Mouse (Mus musculus): ENCODE measurements at regions not wholly inside any gene's neighbourhood (a gene's known extent, or its start where the extent isn't known, plus 50 kb on each side); places are given as distances from the start of the nearest gene placed in this dataset.

DNA sequence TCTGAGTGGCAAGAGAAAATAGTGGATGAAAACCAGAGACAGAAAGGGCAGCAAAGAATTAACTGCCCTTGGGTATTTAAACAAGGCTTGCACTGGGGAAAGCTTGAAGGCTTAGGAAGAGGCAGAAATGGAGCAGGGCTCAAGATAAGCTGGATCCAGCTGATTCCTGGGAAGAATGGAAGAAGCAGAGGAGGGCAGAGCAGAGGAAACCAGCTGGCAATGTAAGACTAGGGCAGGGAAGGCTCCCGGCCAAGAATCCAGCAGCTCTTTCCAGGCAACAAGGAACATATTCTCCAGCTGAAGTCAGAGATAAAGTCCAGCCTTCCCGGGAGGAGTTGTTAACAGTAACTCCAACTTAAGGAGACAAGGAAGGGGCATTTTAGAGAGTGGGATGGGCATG, 147.7 kb upstream of the Slc24a5 start:
- DNase-seq (ENCODE audit: low read depth, low spot score), result no peak
- no peak for TF ChIP-seq ZNF384 (IDR thresholded peaks at IDR 0.05; ENCODE audit: low read depth, low read length)
- H3K36me3 ChIP-seq (ENCODE audit: control insufficient read depth, insufficient read depth, low read length, poor library complexity, severe bottlenecking), result no peaks in the 10 kb centered on the region
- H3K9me3 ChIP-seq (ENCODE audit: control insufficient read depth, insufficient read depth, low read depth, low read length), result no peaks in the 10 kb centered on the region
- no peak overlapping the region for H3K9ac ChIP-seq (ENCODE audit: insufficient read depth, low read depth, low read length, poor library complexity, severe bottlenecking)
- H3K27ac ChIP-seq (ENCODE audit: insufficient read depth, low read depth, low read length, poor library complexity, severe bottlenecking), result no peak overlapping the region
- H3K4me1 ChIP-seq (ENCODE audit: control insufficient read depth in 2 of 2, insufficient read depth in 2 of 2, low read length in 2 of 2, poor library complexity in 1 of 2), result no peaks in the 10 kb centered on the region
- no peak overlapping the region for H3K4me3 ChIP-seq (ENCODE audit: insufficient read depth in 1 of 2, low read depth in 1 of 2, low read length in 2 of 2, poor library complexity in 1 of 2, severe bottlenecking in 1 of 2)
- in situ Hi-C loops (cut with MboI; ENCODE audit: low sequenced_read_pairs in 2 of 2, unreplicated experiment in 2 of 2), result no loop called here

DNA sequence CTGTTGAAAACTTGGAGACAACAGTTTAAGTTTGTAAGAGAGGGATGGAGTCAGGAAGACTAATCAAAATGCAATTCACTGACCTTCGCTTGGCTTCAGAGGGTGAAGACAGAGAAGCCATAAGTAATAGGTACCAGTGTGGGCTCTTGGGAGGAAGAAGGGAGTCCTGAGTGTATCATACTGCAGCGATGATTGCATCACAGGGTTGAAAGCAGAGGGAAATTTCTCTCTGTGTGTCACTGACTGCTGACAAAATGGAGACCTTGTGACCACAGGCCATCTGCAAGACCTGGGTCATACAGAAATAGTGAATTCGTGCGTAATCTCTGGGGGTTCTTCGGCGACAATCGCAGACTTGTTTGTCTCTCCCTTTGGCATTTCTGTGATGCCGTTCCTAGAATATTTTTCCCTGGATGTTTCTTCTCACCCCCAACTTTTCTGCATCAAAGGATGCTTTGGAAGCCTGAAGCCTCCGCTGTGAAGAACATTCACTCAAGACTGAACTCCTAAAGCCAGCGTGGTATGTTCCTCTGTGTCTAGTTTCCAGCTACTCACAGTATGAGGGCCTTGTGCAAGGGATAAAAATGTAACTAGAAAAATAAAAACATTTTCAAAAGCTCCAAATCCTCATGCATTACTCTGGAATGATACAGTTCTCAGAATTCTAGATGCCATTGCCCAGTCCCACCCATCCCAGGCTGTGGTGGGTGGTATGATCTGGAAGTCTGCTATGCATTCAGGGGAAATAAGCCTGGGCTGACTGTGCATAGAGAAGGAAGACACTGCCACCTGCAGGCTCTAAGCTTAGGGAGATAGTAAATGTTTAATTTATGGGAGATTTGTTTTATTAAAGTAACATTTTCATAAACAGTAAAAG, 139.8 kb upstream of the Slc24a5 start:
- Histone ChIP-seq H3K4me3 (ENCODE audit: insufficient read depth in 1 of 2, low read depth in 1 of 2, low read length in 2 of 2, poor library complexity in 1 of 2, severe bottlenecking in 1 of 2) (no peak overlapping the region), H3K36me3 (ENCODE audit: control insufficient read depth, insufficient read depth, low read length, poor library complexity, severe bottlenecking) (no peaks in the 10 kb centered on the region), H3K4me1 (ENCODE audit: control insufficient read depth in 2 of 2, insufficient read depth in 2 of 2, low read length in 2 of 2, poor library complexity in 1 of 2) (no peaks in the 10 kb centered on the region), H3K27ac (ENCODE audit: insufficient read depth, low read depth, low read length, poor library complexity, severe bottlenecking) (no peak overlapping the region), H3K9me3 (ENCODE audit: control insufficient read depth, insufficient read depth, low read depth, low read length) (no peaks in the 10 kb centered on the region), H3K9ac (ENCODE audit: insufficient read depth, low read depth, low read length, poor library complexity, severe bottlenecking) (no peak overlapping the region)
- TF ChIP-seq ZNF384 (IDR thresholded peaks at IDR 0.05; ENCODE audit: low read depth, low read length), result no peak
- TF ChIP-seq HCFC1 (IDR thresholded peaks at IDR 0.05; ENCODE audit: borderline replicate concordance, insufficient read depth, low read length), result no peak
- TF ChIP-seq CHD2 (IDR thresholded peaks at IDR 0.05; ENCODE audit: low read depth, low read length), result no peak
- TF ChIP-seq ZC3H11A (IDR thresholded peaks at IDR 0.05; ENCODE audit: borderline replicate concordance, low read depth, low read length), result no peak
- no peak for TF ChIP-seq MAFK (IDR thresholded peaks at IDR 0.05; ENCODE audit: insufficient read depth, low read depth, low read length)
- in situ Hi-C loops (cut with MboI; ENCODE audit: low sequenced_read_pairs in 2 of 2, unreplicated experiment in 2 of 2), result no loop called here
- no peak for DNase-seq (ENCODE audit: low read depth, low spot score)

DNA sequence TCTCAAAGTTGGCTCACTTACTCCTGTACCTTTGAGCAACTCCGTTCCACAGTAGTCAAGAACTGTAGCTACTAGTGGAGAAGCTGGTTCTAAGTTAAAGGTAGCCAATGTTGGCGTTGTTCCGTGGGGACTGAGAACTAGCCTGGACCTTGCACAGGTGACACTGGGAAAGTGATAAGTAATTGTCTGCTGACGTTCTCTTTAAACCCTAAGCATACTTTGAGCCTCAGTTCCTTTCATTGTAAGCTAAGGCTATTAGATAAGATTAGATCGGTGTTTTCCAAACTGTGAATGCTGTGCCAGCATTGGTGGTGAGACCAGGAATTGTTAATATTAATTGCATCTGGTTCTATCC, 139.2 kb upstream of the Slc24a5 start:
- no peak for DNase-seq (ENCODE audit: low read depth, low spot score)
- no peak overlapping the region for H3K9ac ChIP-seq (ENCODE audit: insufficient read depth, low read depth, low read length, poor library complexity, severe bottlenecking)
- no peak overlapping the region for H3K27ac ChIP-seq (ENCODE audit: insufficient read depth, low read depth, low read length, poor library complexity, severe bottlenecking)
- in situ Hi-C loops (cut with MboI; ENCODE audit: low sequenced_read_pairs in 2 of 2, unreplicated experiment in 2 of 2), result no loop called here
- no peaks in the 10 kb centered on the region for H3K4me1 ChIP-seq (ENCODE audit: control insufficient read depth in 2 of 2, insufficient read depth in 2 of 2, low read length in 2 of 2, poor library complexity in 1 of 2)
- no peaks in the 10 kb centered on the region for H3K36me3 ChIP-seq (ENCODE audit: control insufficient read depth, insufficient read depth, low read length, poor library complexity, severe bottlenecking)
- H3K9me3 ChIP-seq (ENCODE audit: control insufficient read depth, insufficient read depth, low read depth, low read length), result no peaks in the 10 kb centered on the region
- TF ChIP-seq ZNF384 (IDR thresholded peaks at IDR 0.05; ENCODE audit: low read depth, low read length) (no peak), ZC3H11A (IDR thresholded peaks at IDR 0.05; ENCODE audit: borderline replicate concordance, low read depth, low read length) (no peak), MAFK (IDR thresholded peaks at IDR 0.05; ENCODE audit: insufficient read depth, low read depth, low read length) (no peak), CHD2 (IDR thresholded peaks at IDR 0.05; ENCODE audit: low read depth, low read length) (no peak), HCFC1 (IDR thresholded peaks at IDR 0.05; ENCODE audit: borderline replicate concordance, insufficient read depth, low read length) (no peak)
- H3K4me3 ChIP-seq (ENCODE audit: insufficient read depth in 1 of 2, low read depth in 1 of 2, low read length in 2 of 2, poor library complexity in 1 of 2, severe bottlenecking in 1 of 2), result no peak overlapping the region

DNA sequence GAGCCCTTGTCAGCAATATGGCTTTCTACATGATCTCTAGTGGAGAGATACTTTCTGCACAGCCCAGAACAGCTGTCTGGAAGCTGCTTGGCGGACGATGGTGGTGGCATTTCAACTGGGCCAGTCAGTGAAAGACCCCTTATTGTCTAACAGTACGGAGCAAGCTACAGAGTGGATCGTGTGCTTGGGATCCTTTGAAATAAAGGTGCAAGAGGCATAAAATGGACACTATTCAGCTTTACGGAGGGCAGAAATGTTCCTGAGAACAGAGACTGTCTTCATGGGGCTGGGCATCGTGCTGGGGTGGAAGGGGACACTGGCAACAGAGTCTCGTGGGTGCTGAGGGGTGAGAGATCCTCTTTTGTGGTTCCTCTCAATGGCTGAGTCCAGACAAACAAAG, 137.2 kb upstream of the Slc24a5 start:
- no peak overlapping the region for H3K27ac ChIP-seq (ENCODE audit: insufficient read depth, low read depth, low read length, poor library complexity, severe bottlenecking)
- in situ Hi-C loops (cut with MboI; ENCODE audit: low sequenced_read_pairs in 2 of 2, unreplicated experiment in 2 of 2), result no loop called here
- H3K4me1 ChIP-seq (ENCODE audit: control insufficient read depth in 2 of 2, insufficient read depth in 2 of 2, low read length in 2 of 2, poor library complexity in 1 of 2), result no peaks in the 10 kb centered on the region
- TF ChIP-seq ZNF384 (IDR thresholded peaks at IDR 0.05; ENCODE audit: low read depth, low read length), result no peak
- no peak for TF ChIP-seq MAFK (IDR thresholded peaks at IDR 0.05; ENCODE audit: insufficient read depth, low read depth, low read length)
- TF ChIP-seq ZC3H11A (IDR thresholded peaks at IDR 0.05; ENCODE audit: borderline replicate concordance, low read depth, low read length), result no peak
- TF ChIP-seq CHD2 (IDR thresholded peaks at IDR 0.05; ENCODE audit: low read depth, low read length), result no peak
- TF ChIP-seq HCFC1 (IDR thresholded peaks at IDR 0.05; ENCODE audit: borderline replicate concordance, insufficient read depth, low read length), result no peak
- no peak for DNase-seq (ENCODE audit: low read depth, low spot score)
- H3K9ac ChIP-seq (ENCODE audit: insufficient read depth, low read depth, low read length, poor library complexity, severe bottlenecking), result no peak overlapping the region
- no peak overlapping the region for H3K4me3 ChIP-seq (ENCODE audit: insufficient read depth in 1 of 2, low read depth in 1 of 2, low read length in 2 of 2, poor library complexity in 1 of 2, severe bottlenecking in 1 of 2)
- no peaks in the 10 kb centered on the region for H3K9me3 ChIP-seq (ENCODE audit: control insufficient read depth, insufficient read depth, low read depth, low read length)
- no peaks in the 10 kb centered on the region for H3K36me3 ChIP-seq (ENCODE audit: control insufficient read depth, insufficient read depth, low read length, poor library complexity, severe bottlenecking)

DNA sequence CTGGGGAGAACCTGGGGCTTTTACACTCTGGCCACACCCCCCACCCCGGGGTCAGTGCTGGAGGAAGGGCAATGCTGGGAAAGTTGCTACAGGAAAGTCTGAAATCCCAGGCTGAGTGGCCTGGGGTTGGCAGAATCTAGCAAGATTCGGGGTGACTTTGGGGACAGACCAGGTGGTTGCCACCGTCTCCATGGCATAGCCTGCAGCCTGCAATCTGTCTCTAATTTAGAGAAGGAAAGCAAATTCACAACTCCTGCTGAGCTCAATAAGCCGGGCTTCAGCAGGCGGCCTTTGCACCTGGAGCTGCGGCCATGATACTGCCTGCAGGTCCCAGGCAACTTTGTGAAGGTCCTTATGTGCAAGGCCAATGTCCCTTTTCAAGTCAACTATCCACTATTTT, 135.4 kb upstream of the Slc24a5 start:
- Histone ChIP-seq H3K9me3 (ENCODE audit: control insufficient read depth, insufficient read depth, low read depth, low read length) (no peaks in the 10 kb centered on the region), H3K27ac (ENCODE audit: insufficient read depth, low read depth, low read length, poor library complexity, severe bottlenecking) (no peak overlapping the region)
- no peak for TF ChIP-seq ZNF384 (IDR thresholded peaks at IDR 0.05; ENCODE audit: low read depth, low read length)
- TF ChIP-seq ZC3H11A (IDR thresholded peaks at IDR 0.05; ENCODE audit: borderline replicate concordance, low read depth, low read length), result no peak

More for the DNA sequence above, 135.4 kb upstream of the Slc24a5 start:
- H3K4me3 ChIP-seq (ENCODE audit: insufficient read depth in 1 of 2, low read depth in 1 of 2, low read length in 2 of 2, poor library complexity in 1 of 2, severe bottlenecking in 1 of 2), result no peak overlapping the region
- no peak overlapping the region for H3K9ac ChIP-seq (ENCODE audit: insufficient read depth, low read depth, low read length, poor library complexity, severe bottlenecking)
- H3K36me3 ChIP-seq (ENCODE audit: control insufficient read depth, insufficient read depth, low read length, poor library complexity, severe bottlenecking), result no peaks in the 10 kb centered on the region
- no peaks in the 10 kb centered on the region for H3K4me1 ChIP-seq (ENCODE audit: control insufficient read depth in 2 of 2, insufficient read depth in 2 of 2, low read length in 2 of 2, poor library complexity in 1 of 2)
- no peak for DNase-seq (ENCODE audit: low read depth, low spot score)
- in situ Hi-C loops (cut with MboI; ENCODE audit: low sequenced_read_pairs in 2 of 2, unreplicated experiment in 2 of 2), result no loop called here

All from ES-E14 (cell line).